Mouse (Mus musculus): ENCODE results near the gene Gm20920. TPM values are rescaled to one million over a fixed set of nuclear protein-coding genes. Genes with fewer than 3 reads are reported as not detected.

Gene Gm20920
- not detected for polyA plus RNA-seq (2014; fragmentation: Illumina TruSeq; extraction: RNeasy Lipid Tissue Mini Kit (QIAGEN cat#74804); ENCODE audit: low read depth, low replicate concordance)

DNA sequence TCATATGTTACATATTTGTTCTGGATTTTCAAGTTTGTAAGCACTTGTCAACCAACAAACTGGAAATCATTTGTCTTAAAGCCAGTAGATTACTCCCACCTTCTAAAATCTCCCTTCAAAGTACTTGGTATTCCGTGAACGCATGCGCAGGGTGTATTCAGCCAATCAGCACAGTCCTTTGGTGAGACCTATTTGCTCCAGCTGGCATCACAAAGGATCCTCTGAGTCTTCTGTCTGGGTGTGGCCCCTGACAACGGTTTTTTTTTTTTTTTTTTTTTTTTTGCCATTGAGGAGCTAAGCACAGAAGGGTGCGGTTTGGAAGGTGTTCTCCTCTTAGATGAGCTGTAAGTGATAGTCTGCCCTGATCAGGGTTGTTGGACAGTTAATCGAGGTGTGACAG, at the start of gene Gm20920:
Gene Gm20920 (plus strand): TSS at position 301 of the 400 bp plus-strand sequence.

Data from liver, adult 10 weeks (tissue).